Mouse (Mus musculus) liver, embryonic 18 days (tissue): ENCODE measurements around the gene Gm13199. TPM values are rescaled to one million over a fixed set of nuclear protein-coding genes. Genes with fewer than 3 reads are reported as not detected.

Experiments used
- polyA plus RNA-seq: library from polyadenylated mRNA; depleted of rRNA; stranded (reverse); fragments of >200 nt; gene quantifications from 2 replicates; pipeline ENCODE4 v1.2.3, GENCODE M21; 2012; rRNA removed

The Gm13199 gene
- polyA plus RNA-seq: 0.70 and 1.0 TPM in 2 replicates

GRCm38 (mm10) chr2:5862834-5863233 is at the start of gene Gm13199:
Gm13199 (minus strand) TSS chr2:5862934.

GRCm38 (mm10) chr2:5894843-5895570 is 32.3 kb upstream of the Gm13199 start, which contains the start of gene Sec61a2:
Sec61a2 (minus strand) TSS chr2:5895432.

DNA sequence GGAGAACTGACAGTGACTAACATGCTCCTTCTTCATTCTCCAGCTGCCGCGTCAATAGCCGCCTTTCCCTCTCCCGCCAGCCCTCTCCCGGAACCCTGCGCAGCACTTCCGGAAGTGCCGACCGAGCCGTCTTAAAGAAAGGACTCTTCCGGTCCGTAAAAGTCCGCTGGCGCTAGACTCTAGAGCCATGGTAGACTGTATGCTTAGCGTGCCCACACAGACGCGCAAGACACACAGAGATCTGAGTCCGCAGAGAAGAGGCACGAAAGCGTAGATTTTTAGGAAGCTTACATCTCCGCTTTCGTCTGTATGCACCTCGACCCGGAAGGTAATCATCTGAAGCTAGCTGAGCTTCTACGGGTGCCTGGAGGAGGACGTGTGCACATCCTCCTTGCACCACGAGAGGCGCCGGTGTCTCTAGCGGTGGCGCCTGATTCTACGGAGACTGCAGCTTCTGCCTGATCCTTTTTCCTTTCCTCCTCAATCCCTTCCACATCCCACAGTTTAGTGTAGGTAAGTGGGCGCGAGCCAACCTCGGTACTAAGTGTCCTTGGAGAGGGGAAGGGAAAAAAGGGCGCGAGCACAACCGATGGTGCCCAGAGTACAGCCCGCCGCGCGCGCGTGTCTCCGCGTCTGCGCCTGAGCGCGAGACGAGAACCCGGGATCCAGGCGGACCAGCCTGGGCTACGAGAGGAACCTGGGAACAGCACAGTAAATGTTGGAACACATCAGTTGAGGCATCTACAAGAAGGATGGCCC is 17.7 kb downstream of the Gm13199 start, which contains the start of the genes Nudt5 and Cdc123:
Gene Nudt5 (plus strand): TSS at position 147 of the 759 bp plus-strand sequence.
Gene Cdc123 (minus strand): TSS at position 292 of the 759 bp plus-strand sequence.

Other genes starting within 250 kb of the Gm13199 start
- 1.9 and 2.0 TPM in 2 replicates for gene Camk1d, start 148.4 kb downstream of the Gm13199 start, polyA plus RNA-seq
- 15.4 and 16.1 TPM in 2 replicates for gene Nudt5, start 17.9 kb downstream of the Gm13199 start, polyA plus RNA-seq
- 100 and 104 TPM in 2 replicates for gene Cdc123, start 17.8 kb downstream of the Gm13199 start, polyA plus RNA-seq
- gene Sec61a2, start 32.5 kb upstream of the Gm13199 start, polyA plus RNA-seq: 21.2 and 24.2 TPM in 2 replicates
- gene Dhtkd1, start 79.9 kb upstream of the Gm13199 start, polyA plus RNA-seq: 8.0 and 10.0 TPM in 2 replicates
- gene Upf2, start 88.5 kb upstream of the Gm13199 start, polyA plus RNA-seq: 6.9 and 7.7 TPM in 2 replicates